Mouse (Mus musculus) thymus, adult 2 months (tissue): ENCODE results near the gene Fbxo8. TPM values are rescaled to one million over a fixed set of nuclear protein-coding genes. Genes with fewer than 3 reads are reported as not detected.

Source experiments
- DNase-seq: peaks from one replicate; pipeline ENCODE4 v3.0.0; 2021
- H3K27ac ChIP-seq: fragments of 200-500 bp; 2 replicates; pipeline ENCODE4 v1.5.1; 2012; ENCODE audit warnings: low read length, control low read depth; ENCODE audit not compliant: control insufficient read depth, insufficient read depth
- H3K27me3 ChIP-seq: fragments of 200-500 bp; 2 replicates; pipeline ENCODE4 v1.6.1; 2012; ENCODE audit warnings: mild to moderate bottlenecking, low read length, moderate library complexity, mixed read lengths; ENCODE audit not compliant: control insufficient read depth, insufficient read depth
- H3K36me3 ChIP-seq: fragments of 200-500 bp; 2 replicates; pipeline ENCODE4 v1.6.1; 2012; ENCODE audit warnings: mild to moderate bottlenecking, low read length, moderate library complexity; ENCODE audit not compliant: control insufficient read depth, insufficient read depth
- H3K4me1 ChIP-seq: fragments of 200-500 bp; replicated peaks from 2 replicates; pipeline ENCODE4 v1.6.1; 2012; ENCODE audit warnings: low read length; ENCODE audit not compliant: control insufficient read depth, insufficient read depth
- H3K4me3 ChIP-seq: fragments of 200-500 bp; 2 replicates; pipeline ENCODE4 v1.5.1; 2012; ENCODE audit warnings: mild to moderate bottlenecking, low read length, control low read depth, moderate library complexity; ENCODE audit not compliant: control insufficient read depth, insufficient read depth
- CTCF ChIP-seq: fragments of 200-500 bp; IDR thresholded peaks from 2 replicates; pipeline ENCODE4 v1.5.1; 2012; ENCODE audit warnings: mild to moderate bottlenecking, control low read depth, low read length, moderate library complexity, borderline replicate concordance; ENCODE audit not compliant: control insufficient read depth, poor library complexity, insufficient read depth; ENCODE audit errors: extremely low read depth
- POLR2A ChIP-seq: fragments of 200-500 bp; IDR thresholded peaks from 2 replicates; pipeline ENCODE4 v1.6.1; 2012; ENCODE audit warnings: mild to moderate bottlenecking, low read length, control low read depth, moderate library complexity; ENCODE audit not compliant: control insufficient read depth, poor library complexity, insufficient read depth; ENCODE audit errors: extremely low read depth
- WGBS: fragments of 180-500 bp; shearing (Covaris S2); methylation state at CpG from one replicate; pipeline ENCODE4 v1.1.7; 2018; 5-methylcytosine and 5-hydroxymethylcytosine counted together
- polyA plus RNA-seq: library from polyadenylated mRNA; depleted of rRNA; stranded (reverse); fragments of >200 nt; gene quantifications from 2 replicates; pipeline ENCODE4 v1.2.3, GENCODE M21; 2012

The Fbxo8 gene
- polyA plus RNA-seq, 1 experiment, result 14.5 TPM

DNA sequence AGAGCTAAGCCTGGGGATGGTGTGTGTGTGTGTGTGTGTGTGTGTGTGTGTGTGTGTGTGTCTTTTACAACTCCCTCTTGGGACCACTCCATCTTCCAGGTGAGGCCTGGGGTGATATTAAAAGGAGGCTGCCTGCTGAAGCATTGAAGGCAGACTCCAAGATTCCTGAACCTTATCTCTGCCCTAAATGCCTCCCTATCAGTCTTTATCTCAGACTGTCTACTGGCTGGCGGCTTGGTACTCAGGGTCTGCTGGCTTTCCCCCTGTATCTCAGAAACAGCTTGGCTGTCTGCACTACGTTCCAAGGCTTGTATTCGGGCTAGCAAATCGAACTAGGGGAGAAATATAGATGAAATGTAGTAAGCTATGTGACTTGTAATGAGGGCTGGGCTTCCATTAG, 68.2 kb downstream of the Fbxo8 start:
- Histone ChIP-seq H3K4me1 (no peaks in the 10 kb centered on the region), H3K4me3 (no peak overlapping the region), H3K36me3 (no peaks in the 10 kb centered on the region), H3K27ac (no peak overlapping the region), H3K27me3 (peaks cover 2% of the 10 kb centered on the region; the same call in 1 of the 2 replicates)
- no peak for DNase-seq
- no peak for TF ChIP-seq POLR2A
- TF ChIP-seq CTCF, result no peak
- 56% methylated on average over 4 of the region's 4 CpGs for WGBS

DNA sequence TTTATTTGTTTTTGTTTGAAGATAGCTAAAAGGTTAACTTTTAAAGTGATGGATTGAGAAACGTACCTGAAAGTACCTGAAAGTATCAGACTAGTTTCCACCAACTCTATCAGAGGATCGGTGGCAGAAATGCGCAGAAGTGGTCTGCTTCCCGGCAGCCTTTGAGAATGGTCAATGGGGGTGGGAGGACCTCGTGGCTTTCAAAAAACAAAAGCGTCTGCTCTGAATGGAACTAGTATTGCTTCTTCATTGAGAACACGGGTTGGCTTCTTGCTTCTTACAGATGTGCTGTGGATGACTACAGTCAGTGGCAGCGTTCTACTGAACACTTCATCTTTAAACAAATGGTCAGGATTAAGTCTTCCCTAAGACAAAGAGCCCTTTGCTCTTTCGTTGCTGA, 68.7 kb downstream of the Fbxo8 start:
- Histone ChIP-seq H3K27me3 (peaks cover 2% of the 10 kb centered on the region; the same call in 1 of the 2 replicates), H3K36me3 (no peaks in the 10 kb centered on the region), H3K4me1 (no peaks in the 10 kb centered on the region), H3K27ac (no peak overlapping the region), H3K4me3 (no peak overlapping the region)
- WGBS, result 29% methylated on average over 9 of the region's 9 CpGs
- no peak for DNase-seq
- no peak for TF ChIP-seq CTCF

GRCm38 (mm10) chr8:56620691-56621090, 69.8 kb downstream of the Fbxo8 start:
- WGBS, result 29% methylated on average over 10 of the region's 10 CpGs
- Histone ChIP-seq H3K27me3 (peaks cover 2% of the 10 kb centered on the region; the same call in 1 of the 2 replicates), H3K27ac (no peak overlapping the region), H3K36me3 (no peaks in the 10 kb centered on the region), H3K4me3 (no peak overlapping the region), H3K4me1 (no peaks in the 10 kb centered on the region)
- TF ChIP-seq CTCF (no peak), POLR2A (no peak)
- DNase-seq, result no peak

GRCm38 (mm10) chr8:56621093-56621492, 70.2 kb downstream of the Fbxo8 start:
- H3K27ac ChIP-seq, result no peak overlapping the region
- H3K27me3 ChIP-seq, result peaks cover 2% of the 10 kb centered on the region; the same call in 1 of the 2 replicates
- TF ChIP-seq POLR2A (no peak), CTCF (no peak)
- no peaks in the 10 kb centered on the region for H3K36me3 ChIP-seq
- WGBS, result 25% methylated on average over 4 of the region's 4 CpGs
- H3K4me1 ChIP-seq, result no peaks in the 10 kb centered on the region
- DNase-seq, result no peak
- no peak overlapping the region for H3K4me3 ChIP-seq

DNA sequence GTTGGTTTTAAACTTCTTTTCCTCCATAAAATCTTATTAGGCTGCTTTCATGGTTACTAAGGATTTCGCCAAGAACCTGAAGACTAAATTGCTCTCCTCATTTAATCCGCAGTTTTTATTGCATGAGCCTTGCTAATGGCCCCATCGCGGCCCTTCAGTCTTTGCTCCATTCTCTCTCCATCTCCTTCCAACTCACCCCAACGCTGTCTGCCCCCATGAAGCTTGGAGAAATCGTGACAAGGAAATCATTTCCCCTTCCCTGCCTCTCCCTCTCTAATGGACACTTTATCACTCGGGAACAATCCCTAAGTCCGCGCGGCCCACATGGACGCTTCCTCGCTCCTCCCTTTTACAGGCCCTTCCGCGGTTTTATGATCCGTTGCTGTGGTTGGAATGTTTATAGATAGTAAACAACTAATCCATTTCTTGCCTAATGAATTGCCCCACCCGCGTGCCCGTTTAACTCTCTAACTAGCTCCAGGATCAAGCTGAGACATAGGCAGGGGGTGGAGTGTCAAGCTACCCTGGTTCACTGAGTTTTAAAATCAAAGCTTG, 71.7 kb downstream of the Fbxo8 start:
- Histone ChIP-seq H3K27ac (no peak overlapping the region), H3K4me3 (no peak overlapping the region), H3K27me3 (peaks cover 2% of the 10 kb centered on the region; the same call in 1 of the 2 replicates), H3K36me3 (no peaks in the 10 kb centered on the region), H3K4me1 (no peaks in the 10 kb centered on the region)
- TF ChIP-seq POLR2A (no peak), CTCF (no peak)
- DNase-seq, result no peak
- WGBS, result 15% methylated on average over 18 of the region's 18 CpGs

DNA sequence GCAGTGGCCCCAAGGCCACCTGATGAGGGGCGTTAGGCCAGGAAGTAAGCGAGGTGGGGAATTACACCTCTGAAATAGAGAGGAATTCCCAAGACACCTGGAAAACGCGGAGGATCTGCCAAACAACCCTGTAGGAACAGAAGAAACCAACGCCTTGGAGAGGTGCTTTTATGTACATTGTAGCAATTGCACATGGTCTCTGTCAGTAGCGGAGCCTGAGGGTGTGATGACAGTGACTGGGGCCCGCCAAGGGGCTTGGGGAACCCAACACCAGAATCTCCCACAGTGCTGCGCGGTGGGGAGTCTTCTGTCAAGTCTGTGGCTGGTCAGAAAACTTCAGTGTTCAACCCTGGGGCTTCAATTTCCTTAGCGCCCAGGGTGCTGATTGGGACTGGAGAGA, 72.5 kb downstream of the Fbxo8 start:
- WGBS, result 25% methylated on average over 10 of the region's 10 CpGs
- Histone ChIP-seq H3K4me1 (no peaks in the 10 kb centered on the region), H3K27ac (no peak overlapping the region), H3K36me3 (no peaks in the 10 kb centered on the region), H3K4me3 (no peak overlapping the region), H3K27me3 (peaks cover 2% of the 10 kb centered on the region; the same call in 1 of the 2 replicates)
- DNase-seq, result no peak
- TF ChIP-seq POLR2A (no peak), CTCF (no peak)

- Histone ChIP-seq H3K4me1 (no peaks in the 10 kb centered on the region), H3K36me3 (no peaks in the 10 kb centered on the region), H3K27me3 (no peaks in the 10 kb centered on the region), H3K4me3 (no peak overlapping the region), H3K27ac (no peak overlapping the region)
- TF ChIP-seq POLR2A, result no peak
- WGBS, result 82% methylated on average over 4 of the region's 4 CpGs
- no peak for DNase-seq
Observed at GRCm38 (mm10) chr8:56629160-56629559, 78.3 kb downstream of the Fbxo8 start.
